In the genomic region with DNA sequence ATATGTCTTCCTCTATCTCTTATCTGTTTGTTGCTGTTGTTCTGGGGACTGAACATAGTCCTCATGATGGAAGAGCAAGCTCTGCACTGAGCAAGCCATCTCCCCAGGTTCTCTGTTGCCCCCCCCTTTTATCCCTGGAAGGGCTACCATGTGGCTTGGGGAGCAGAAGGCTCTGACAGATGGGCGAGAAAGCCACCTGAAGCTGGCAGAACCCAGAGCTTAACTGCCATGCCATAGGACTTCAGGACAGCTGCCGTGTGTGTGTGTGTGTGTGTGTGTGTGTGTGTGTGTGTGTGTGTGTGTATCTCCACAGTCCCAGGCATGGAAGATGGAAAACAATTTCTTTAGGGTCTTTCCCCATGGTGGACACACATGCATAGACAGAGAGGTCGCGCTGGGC, we compare ENCODE assay signal across 10 mouse cellular contexts.
"Had no signal": no experiment of that assay in that cellular context is flagged by ENCODE, and none has a peak within 500 bp of the region (broad histone marks: within the 10 kb centered on the region; RNA-seq: fewer than 3 reads in every experiment).

No protein-coding gene starts in this region.

- ATAC-seq: lung, postnatal 0 days; midbrain, embryonic 16.5 days had no signal

- DNase-seq: kidney, adult 9 months; kidney, postnatal 10 days; kidney, postnatal 4 days; lung, adult 2 months; lung, postnatal 4 days; right cerebral cortex, adult 18-20 months; right cerebral cortex, postnatal 25 days; thymus, postnatal 4 days had no signal
